Mouse (Mus musculus) kidney, embryonic 15.5 days (tissue): Measurements from ENCODE around the gene Anapc15-ps. TPM values are rescaled to one million over a fixed set of nuclear protein-coding genes. Genes with fewer than 3 reads are reported as not detected.

Experiments used
- ATAC-seq: fragments of 200-750 bp; cut with Nextera tagmentation; replicated peaks from 2 replicates; pipeline ENCODE4 v1.8.0; 2017; ENCODE audit warnings: moderate TSS enrichment; ENCODE audit not compliant: low FRiP score
- H3K27ac ChIP-seq: fragments of 300-500 bp; sonication (generic); 2 replicates; pipeline ENCODE4 v1.5.1; 2015; ENCODE audit warnings: mild to moderate bottlenecking, inconsistent platforms
- H3K27me3 ChIP-seq: fragments of 300-500 bp; sonication (generic); 2 replicates; pipeline ENCODE4 v1.6.1; 2015; ENCODE audit warnings: inconsistent platforms
- H3K36me3 ChIP-seq: fragments of 300-500 bp; sonication (generic); 2 replicates; pipeline ENCODE4 v1.6.1; 2015; ENCODE audit warnings: inconsistent platforms
- H3K4me1 ChIP-seq: fragments of 300-500 bp; sonication (generic); 2 replicates; pipeline ENCODE4 v1.6.1; 2015; ENCODE audit warnings: inconsistent platforms
- H3K4me2 ChIP-seq: fragments of 300-500 bp; sonication (generic); 2 replicates; pipeline ENCODE4 v1.6.1; 2015; ENCODE audit warnings: moderate library complexity, mild to moderate bottlenecking, inconsistent platforms
- H3K4me3 ChIP-seq: fragments of 300-500 bp; sonication (generic); replicated peaks from 2 replicates; pipeline ENCODE4 v1.5.1; 2015; ENCODE audit warnings: mild to moderate bottlenecking, inconsistent platforms
- H3K9ac ChIP-seq: fragments of 300-500 bp; sonication (generic); 2 replicates; pipeline ENCODE4 v1.6.1; 2015; ENCODE audit warnings: mild to moderate bottlenecking, inconsistent platforms
- H3K9me3 ChIP-seq: fragments of 300-500 bp; sonication (generic); replicated peaks from 2 replicates; pipeline ENCODE4 v1.6.1; 2016; ENCODE audit warnings: inconsistent platforms
- WGBS: fragments of 180-500 bp; shearing (Covaris S2); methylation state at CpG from one replicate; pipeline ENCODE4 v1.1.7; 2015; ENCODE audit warnings: mixed read lengths; 5-methylcytosine and 5-hydroxymethylcytosine counted together
- polyA plus RNA-seq: library from polyadenylated mRNA; unstranded; fragments of >200 nt; fragmentation: Nextera tagmentation; extraction: Ambion mirVana; gene quantifications from 2 replicates; pipeline ENCODE4 v1.2.1, GENCODE M21; 2015

Anapc15-ps gene
- polyA plus RNA-seq, result 0.47 TPM in 1 of 2 replicates, not detected in the other

DNA sequence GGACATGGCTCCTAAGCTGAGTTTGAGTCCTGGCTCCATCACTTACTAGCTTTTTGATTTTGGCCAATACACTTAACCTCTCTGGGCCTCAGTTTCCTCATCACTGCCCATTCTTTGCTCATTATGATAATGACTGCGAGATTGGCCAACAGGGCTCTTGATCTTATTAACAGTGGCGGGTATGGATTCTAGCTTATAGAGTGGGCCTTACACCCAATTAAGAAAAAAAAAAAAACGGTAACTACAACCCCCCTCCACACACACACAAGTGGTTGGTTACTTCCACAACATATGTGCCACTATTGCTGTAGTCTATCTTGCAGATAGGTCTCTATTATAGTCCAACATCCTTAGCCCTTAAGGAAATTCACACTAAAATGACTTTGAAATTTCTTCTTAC lies at the start of gene Anapc15-ps:
Gene Anapc15-ps, minus strand, starts transcription at position 101 of the 400 bp plus-strand sequence.
- Histone ChIP-seq H3K4me1 (peaks cover 7% of the 10 kb centered on the region), H3K9ac (no peak within 1 kb of the TSS), H3K27me3 (no peaks in the 10 kb centered on the region), H3K36me3 (no peaks in the 10 kb centered on the region), H3K9me3 (no peaks in the 10 kb centered on the region), H3K4me3 (no peak within 1 kb of the TSS), H3K27ac (no peak within 1 kb of the TSS), H3K4me2 (no peak within 1 kb of the TSS)
- no peak for ATAC-seq
- WGBS, result 94% methylated on average over 3 of the region's 3 CpGs

DNA sequence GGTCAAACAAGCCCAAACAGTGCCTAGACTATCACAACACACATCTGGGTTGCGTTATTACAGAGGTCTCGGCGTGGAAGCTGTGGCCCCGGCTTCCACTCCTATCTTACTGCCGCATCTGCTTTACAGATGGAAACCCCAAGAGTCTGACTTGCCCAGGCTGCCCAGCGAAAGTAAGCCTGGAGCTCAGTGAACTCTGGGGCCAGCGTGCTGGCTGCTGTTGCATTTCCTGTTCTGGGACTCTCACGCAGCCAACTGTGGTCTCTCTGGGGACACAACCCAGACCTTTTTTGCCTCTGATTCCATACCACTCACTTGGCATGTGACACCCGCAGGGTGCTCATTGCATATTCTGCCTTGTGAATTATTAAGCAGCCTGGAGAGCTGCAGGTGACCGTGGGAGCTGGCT lies 49.0 kb upstream of the Anapc15-ps start:
- WGBS, result 70% methylated on average over 10 of the region's 10 CpGs
- no peak overlapping the region for H3K9ac ChIP-seq
- H3K4me3 ChIP-seq, result no peak overlapping the region
- no peak overlapping the region for H3K4me2 ChIP-seq
- H3K36me3 ChIP-seq, result no peaks in the 10 kb centered on the region
- peak overlapping the region; percentile 18; the same call in 1 of the 2 replicates for H3K27ac ChIP-seq
- no peaks in the 10 kb centered on the region for H3K27me3 ChIP-seq
- ATAC-seq, result no peak; the same call in 1 of the 2 replicates
- H3K9me3 ChIP-seq, result no peaks in the 10 kb centered on the region
- peaks cover 22% of the 10 kb centered on the region for H3K4me1 ChIP-seq

GRCm38 (mm10) chr10:95720181-95720798 lies 47.0 kb upstream of the Anapc15-ps start:
- Histone ChIP-seq H3K9ac (no peak overlapping the region), H3K27me3 (no peaks in the 10 kb centered on the region), H3K27ac (no peak overlapping the region), H3K9me3 (no peaks in the 10 kb centered on the region), H3K36me3 (no peaks in the 10 kb centered on the region), H3K4me1 (peaks cover 14% of the 10 kb centered on the region), H3K4me3 (no peak overlapping the region), H3K4me2 (no peak overlapping the region)
- no peak for ATAC-seq
- 73% methylated on average over 12 of the region's 12 CpGs for WGBS

DNA sequence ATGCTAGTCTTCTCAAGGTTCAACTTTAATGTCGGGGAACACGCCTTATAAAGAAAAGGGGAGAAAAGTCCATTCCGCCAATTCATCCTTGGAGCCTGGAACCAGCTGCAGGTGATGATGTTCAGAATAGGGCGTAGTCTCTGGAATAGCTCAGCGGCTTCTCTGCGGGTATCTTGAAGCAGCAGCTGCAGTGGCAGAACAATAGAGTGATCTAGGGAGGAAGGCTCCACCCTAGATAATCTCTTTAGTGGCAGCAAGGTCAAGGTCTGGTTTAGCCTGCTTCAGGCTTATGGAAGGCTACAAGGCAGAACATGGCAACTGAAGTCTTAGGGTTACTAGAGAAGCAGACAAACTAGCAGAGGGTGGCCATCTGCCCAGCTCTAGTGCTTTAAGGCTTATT lies 46.2 kb upstream of the Anapc15-ps start:
- Histone ChIP-seq H3K36me3 (no peaks in the 10 kb centered on the region), H3K4me1 (peaks cover 7% of the 10 kb centered on the region; the same call in 1 of the 2 replicates), H3K4me2 (no peak overlapping the region), H3K9ac (no peak overlapping the region), H3K4me3 (no peak overlapping the region), H3K9me3 (no peaks in the 10 kb centered on the region), H3K27me3 (no peaks in the 10 kb centered on the region), H3K27ac (no peak overlapping the region)
- ATAC-seq, result no peak
- 91% methylated on average over 6 of the region's 6 CpGs for WGBS

DNA sequence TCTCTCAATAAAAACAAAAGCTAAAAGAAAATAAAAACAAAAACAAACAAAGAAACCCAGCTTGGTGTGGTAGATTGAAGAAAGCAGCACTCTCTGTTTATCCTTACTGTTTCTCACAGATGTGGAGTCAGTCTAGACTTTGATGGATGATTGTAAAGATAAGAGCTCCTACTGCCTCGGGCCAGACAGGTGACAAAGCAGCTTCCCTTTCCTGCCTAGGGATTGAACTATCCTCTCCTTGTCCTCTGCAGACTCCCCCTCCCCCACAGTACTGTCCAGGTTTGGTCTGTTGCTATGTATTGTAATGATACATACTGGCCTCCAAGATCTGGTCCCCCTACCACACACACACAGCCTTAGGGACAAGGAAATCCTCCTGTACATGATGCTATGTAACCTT lies 45.5 kb upstream of the Anapc15-ps start:
- 16% methylated on average over 1 of the region's 1 CpGs for WGBS
- Histone ChIP-seq H3K4me1 (peaks cover 7% of the 10 kb centered on the region; the same call in 1 of the 2 replicates), H3K4me3 (no peak overlapping the region), H3K9ac (no peak overlapping the region), H3K9me3 (no peaks in the 10 kb centered on the region), H3K36me3 (no peaks in the 10 kb centered on the region), H3K27me3 (no peaks in the 10 kb centered on the region), H3K4me2 (no peak overlapping the region), H3K27ac (no peak overlapping the region)
- no peak for ATAC-seq

DNA sequence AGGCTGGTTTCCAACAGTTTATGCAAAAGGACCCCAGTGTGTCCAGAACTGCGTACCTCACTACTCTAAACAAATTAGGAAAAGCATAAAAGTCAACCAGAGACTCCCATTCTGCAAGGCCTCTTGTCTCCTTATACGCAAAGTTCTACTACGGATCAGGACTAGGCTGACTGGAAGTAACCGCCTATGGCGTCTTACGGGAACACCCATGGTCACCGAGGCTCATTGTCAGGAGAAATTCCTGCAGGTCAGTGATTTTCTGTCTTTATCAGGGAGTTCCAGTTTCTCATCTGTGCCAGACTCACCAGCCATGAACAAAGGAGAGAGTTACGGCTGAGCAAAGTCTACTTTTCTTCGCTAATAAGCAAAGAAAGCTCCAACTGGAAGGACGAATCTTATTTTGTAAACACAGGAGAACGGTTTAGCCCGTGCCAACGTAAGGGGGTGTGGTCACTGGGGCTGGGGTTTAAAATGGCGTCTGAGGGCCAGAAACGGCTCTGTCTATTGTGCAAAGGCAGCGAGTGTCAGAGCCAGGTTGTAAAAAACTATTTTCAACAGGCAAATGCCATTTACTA lies 43.9 kb upstream of the Anapc15-ps start:
- Histone ChIP-seq H3K4me3 (no peak overlapping the region), H3K27me3 (no peaks in the 10 kb centered on the region), H3K4me2 (no peak overlapping the region), H3K27ac (0 out of 2 replicates have a peak overlapping the region, but pooled peaks have one; percentile 22), H3K9ac (no peak overlapping the region), H3K4me1 (peaks cover 5% of the 10 kb centered on the region; the same call in 1 of the 2 replicates), H3K9me3 (no peaks in the 10 kb centered on the region), H3K36me3 (no peaks in the 10 kb centered on the region)
- ATAC-seq, result no peak
- 79% methylated on average over 16 of the region's 16 CpGs for WGBS

DNA sequence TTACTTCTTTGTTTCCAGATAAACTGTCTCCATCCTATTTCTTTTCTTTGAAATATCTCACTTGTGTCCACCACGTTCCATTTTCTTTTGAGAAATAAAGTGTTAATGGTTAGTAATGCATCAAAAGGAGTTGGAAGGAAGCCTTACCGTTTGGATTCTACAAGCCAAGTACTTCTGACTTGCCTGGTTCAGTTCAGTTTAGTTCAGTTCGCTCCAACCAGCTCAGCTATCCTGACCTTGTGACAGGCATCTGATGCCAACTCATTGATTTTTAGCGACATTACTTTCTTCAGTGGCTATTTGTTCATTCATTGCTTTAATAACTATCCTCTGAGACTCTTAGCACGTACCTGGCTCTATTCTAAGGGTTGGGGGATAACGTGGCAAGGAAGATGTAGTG lies 42.4 kb upstream of the Anapc15-ps start:
- Histone ChIP-seq H3K4me1 (peaks cover 8% of the 10 kb centered on the region; the same call in 1 of the 2 replicates), H3K27me3 (no peaks in the 10 kb centered on the region), H3K27ac (no peak overlapping the region), H3K36me3 (no peaks in the 10 kb centered on the region), H3K4me2 (no peak overlapping the region), H3K4me3 (no peak overlapping the region), H3K9ac (no peak overlapping the region), H3K9me3 (no peaks in the 10 kb centered on the region)
- 62% methylated on average over 6 of the region's 6 CpGs for WGBS
- ATAC-seq, result no peak

- H3K36me3 ChIP-seq, result no peaks in the 10 kb centered on the region
- no peaks in the 10 kb centered on the region for H3K27me3 ChIP-seq
- no peak overlapping the region for H3K9ac ChIP-seq
- H3K4me1 ChIP-seq, result peaks cover 32% of the 10 kb centered on the region; the same call in 1 of the 2 replicates
- H3K9me3 ChIP-seq, result no peaks in the 10 kb centered on the region
- no peak overlapping the region for H3K4me2 ChIP-seq
- ATAC-seq, result no peak
- 59% methylated on average over 6 of the region's 6 CpGs for WGBS
- no peak overlapping the region for H3K27ac ChIP-seq
- no peak overlapping the region for H3K4me3 ChIP-seq
Measured at GRCm38 (mm10) chr10:95712221-95712620, 39.0 kb upstream of the Anapc15-ps start.

- no peak for ATAC-seq
- peaks cover 32% of the 10 kb centered on the region; the same call in 1 of the 2 replicates for H3K4me1 ChIP-seq
- no peaks in the 10 kb centered on the region for H3K9me3 ChIP-seq
- WGBS, result 66% methylated on average over 8 of the region's 8 CpGs
- H3K9ac ChIP-seq, result no peak overlapping the region
- H3K4me3 ChIP-seq, result no peak overlapping the region
- no peak overlapping the region for H3K4me2 ChIP-seq
- no peaks in the 10 kb centered on the region for H3K36me3 ChIP-seq
- H3K27me3 ChIP-seq, result no peaks in the 10 kb centered on the region
- H3K27ac ChIP-seq, result no peak overlapping the region
Measured at GRCm38 (mm10) chr10:95709903-95710660, 36.8 kb upstream of the Anapc15-ps start.

- WGBS, result 67% methylated on average over 10 of the region's 10 CpGs
- Histone ChIP-seq H3K9ac (no peak overlapping the region), H3K4me3 (no peak overlapping the region), H3K27ac (no peak overlapping the region), H3K4me1 (peaks cover 35% of the 10 kb centered on the region), H3K9me3 (no peaks in the 10 kb centered on the region), H3K36me3 (no peaks in the 10 kb centered on the region), H3K4me2 (no peak overlapping the region), H3K27me3 (no peaks in the 10 kb centered on the region)
- ATAC-seq, result no peak
Measured at GRCm38 (mm10) chr10:95709143-95709880, 36.1 kb upstream of the Anapc15-ps start.

- H3K4me3 ChIP-seq, result no peak overlapping the region
- H3K9me3 ChIP-seq, result no peaks in the 10 kb centered on the region
- 40% methylated on average over 5 of the region's 5 CpGs for WGBS
- H3K36me3 ChIP-seq, result no peaks in the 10 kb centered on the region
- peaks cover 36% of the 10 kb centered on the region for H3K4me1 ChIP-seq
- H3K4me2 ChIP-seq, result no peak overlapping the region
- 0 out of 2 replicates have a peak overlapping the region, but pooled peaks have one; percentile 46 for H3K27ac ChIP-seq
- ATAC-seq, result peak; percentile 47; the same call in 1 of the 2 replicates
- no peaks in the 10 kb centered on the region for H3K27me3 ChIP-seq
- no peak overlapping the region for H3K9ac ChIP-seq
Measured at GRCm38 (mm10) chr10:95708001-95708400, 34.8 kb upstream of the Anapc15-ps start.
